Mouse (Mus musculus) inflammation-experienced regulatory T-cells, adult 6 months (primary cell): Measurements from ENCODE around the gene Slc4a11. TPM values are rescaled to one million over a fixed set of nuclear protein-coding genes. Genes with fewer than 3 reads are reported as not detected.

Experiments
- ATAC-seq: one replicate; pipeline ENCODE4 v1.8.0; 2017
- polyA plus RNA-seq, 3 experiments: library from polyadenylated mRNA; unstranded; fragments of 100-300 nt; shearing (Covaris generic); gene quantifications; one replicate each; pipeline ENCODE4 v1.2.1; 2017

Slc4a11 gene
- polyA plus RNA-seq = under 1 TPM in 1 of 3 experiments, not detected in 2; 0.29 TPM

GRCm38 (mm10) chr2:130697153-130697810 lies at the start of gene Slc4a11:
Slc4a11 (minus strand) TSS chr2:130697519.
- no peak for ATAC-seq

DNA sequence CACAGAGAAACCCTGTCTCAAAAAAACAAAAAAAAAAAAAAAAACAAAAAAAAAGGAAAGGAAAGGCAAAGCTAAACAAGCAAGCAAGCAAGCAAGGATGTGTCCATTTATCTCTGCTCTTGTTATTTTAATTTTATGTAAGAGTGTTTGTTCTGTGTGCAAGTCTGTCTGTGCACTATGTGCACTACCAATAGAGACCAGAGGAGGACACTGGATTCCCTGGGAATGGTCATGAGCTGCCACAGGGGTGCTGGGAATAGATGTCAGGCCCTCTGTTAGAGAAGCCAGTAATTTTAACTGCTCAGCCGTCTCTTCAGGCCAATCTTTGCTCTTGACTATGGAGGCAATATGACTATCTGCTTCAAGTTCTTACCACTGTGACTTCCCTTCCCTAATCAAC lies 46.3 kb upstream of the Slc4a11 start:
- ATAC-seq = no peak

- ATAC-seq = no peak
Measured at GRCm38 (mm10) chr2:130740096-130740495, 42.8 kb upstream of the Slc4a11 start.

DNA sequence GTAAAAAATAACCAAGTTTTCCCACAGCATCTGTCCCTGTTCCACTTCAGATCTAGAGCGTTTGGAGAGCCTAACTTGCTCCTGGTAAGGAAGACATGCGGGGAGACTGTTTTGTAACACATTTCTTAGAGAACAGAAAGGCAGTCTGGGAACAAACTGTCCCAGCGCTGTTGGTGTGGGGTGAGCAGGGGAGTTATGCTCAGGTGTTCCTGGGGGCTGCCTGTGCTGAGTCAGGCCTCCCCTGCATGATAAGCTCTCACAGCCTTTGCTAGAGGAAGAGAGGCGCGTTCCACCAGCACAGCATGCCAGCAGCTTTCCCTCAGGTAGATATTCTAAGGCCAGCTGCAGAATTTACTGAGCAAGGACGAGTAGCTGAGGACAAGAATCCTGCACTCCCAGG lies 40.7 kb upstream of the Slc4a11 start:
- no peak for ATAC-seq

GRCm38 (mm10) chr2:130735281-130735680 lies 38.0 kb upstream of the Slc4a11 start:
- no peak for ATAC-seq

DNA sequence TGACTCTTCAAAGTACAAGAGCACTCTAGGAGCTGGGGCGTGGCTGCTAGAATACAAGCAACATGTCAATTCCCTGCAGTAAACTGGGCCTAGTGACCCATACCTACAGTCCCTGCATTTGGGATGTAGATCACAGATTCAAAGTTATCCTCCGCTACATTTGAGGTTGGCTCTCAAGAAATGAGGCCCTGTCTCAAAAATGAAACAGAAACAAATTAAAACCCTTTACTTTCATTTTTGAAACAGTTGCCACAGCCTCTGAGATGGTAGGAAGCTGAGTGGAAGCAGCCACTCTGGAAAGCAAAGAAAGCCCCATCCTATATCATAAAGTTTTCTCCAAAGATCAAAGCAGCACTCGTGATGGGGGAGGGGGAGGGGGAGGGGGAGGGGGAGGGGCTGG lies 36.1 kb upstream of the Slc4a11 start:
- peak; percentile 78 for ATAC-seq

- ATAC-seq = no peak
Measured at GRCm38 (mm10) chr2:130731855-130732254, 34.5 kb upstream of the Slc4a11 start.

DNA sequence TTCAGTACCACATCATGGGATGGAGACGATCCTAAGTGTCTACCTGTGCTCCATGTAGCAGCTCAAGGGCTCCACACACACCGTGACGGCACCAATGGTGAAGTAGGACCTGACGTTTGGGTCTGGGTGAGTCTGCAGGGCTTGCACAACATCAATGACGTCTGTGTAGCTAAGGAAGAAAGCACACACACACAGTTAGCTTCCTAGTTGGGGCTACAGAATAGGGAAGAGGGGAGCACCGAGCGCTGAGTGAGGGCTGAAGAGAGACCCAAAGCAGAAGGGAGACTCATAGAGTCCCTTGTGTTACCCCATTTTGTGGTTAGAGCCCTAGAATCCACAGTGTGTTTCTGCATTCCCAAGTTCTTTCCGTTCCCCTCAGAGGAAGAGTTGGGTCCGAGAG lies 33.4 kb upstream of the Slc4a11 start:
- ATAC-seq = no peak

GRCm38 (mm10) chr2:130728906-130729585 lies 31.7 kb upstream of the Slc4a11 start:
- no peak for ATAC-seq

DNA sequence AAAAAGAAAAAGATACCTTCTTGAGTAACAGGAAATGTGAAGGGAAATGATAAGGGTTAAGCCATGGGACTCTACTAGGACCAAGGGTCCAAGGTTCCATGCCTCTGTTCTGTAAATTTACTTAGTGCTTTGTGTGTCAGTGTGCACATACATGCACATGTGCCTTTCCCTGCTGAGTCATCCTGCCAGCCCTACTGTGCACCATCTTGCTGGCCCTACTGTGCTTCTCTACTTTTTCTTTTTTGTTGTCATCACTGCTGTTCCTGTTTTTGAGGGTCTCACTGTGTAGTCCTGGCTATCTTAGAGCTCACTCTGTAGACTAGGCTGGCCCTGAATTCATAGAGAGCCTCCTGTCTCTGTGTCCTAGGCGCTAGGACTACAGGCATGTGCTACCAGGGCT lies 30.4 kb upstream of the Slc4a11 start:
- no peak for ATAC-seq

- ATAC-seq = no peak
Measured at GRCm38 (mm10) chr2:130724369-130724768, 27.1 kb upstream of the Slc4a11 start.

GRCm38 (mm10) chr2:130717951-130718350 lies 20.6 kb upstream of the Slc4a11 start:
- ATAC-seq = no peak

DNA sequence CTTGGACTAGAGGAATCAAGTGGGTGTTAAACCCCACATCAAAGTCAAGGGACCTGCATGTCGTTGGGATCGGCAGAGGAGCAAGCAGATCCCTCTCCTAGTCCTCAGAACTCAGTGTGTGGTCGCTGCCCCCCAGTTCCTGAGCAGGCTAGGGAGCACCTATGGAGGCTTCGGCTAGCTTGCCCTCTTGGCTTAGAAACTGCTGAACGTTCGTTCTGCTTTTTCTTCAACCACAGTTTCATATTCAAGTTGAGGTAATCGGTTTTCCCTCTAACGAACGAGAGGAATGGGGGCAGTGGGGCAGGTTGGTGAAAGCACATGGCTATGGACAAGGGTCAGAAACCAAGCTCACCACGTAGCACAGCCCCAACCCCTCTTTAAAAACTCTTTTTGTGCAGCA lies 9.7 kb upstream of the Slc4a11 start:
- ATAC-seq = no peak

GRCm38 (mm10) chr2:130706602-130707001 lies 9.3 kb upstream of the Slc4a11 start:
- ATAC-seq = no peak

DNA sequence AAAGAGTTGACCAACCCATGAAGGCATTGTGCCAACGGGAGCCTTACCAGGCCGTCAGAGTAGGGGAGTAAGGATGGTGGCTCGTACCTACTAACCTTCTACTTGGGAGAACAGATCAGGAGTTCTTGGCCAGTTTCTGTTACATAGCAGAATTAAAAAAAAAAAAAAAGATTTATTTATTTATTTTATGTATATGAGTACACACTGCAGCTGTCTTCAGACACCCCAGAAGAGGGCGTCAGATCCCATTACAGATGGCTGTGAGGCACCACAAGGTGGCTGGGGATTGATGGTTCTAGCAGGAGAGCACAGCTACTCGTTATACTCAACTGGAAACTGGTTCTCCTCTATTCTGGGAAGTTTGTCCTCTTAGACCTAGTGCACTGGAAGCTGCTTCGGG lies 7.9 kb upstream of the Slc4a11 start:
- no peak for ATAC-seq

DNA sequence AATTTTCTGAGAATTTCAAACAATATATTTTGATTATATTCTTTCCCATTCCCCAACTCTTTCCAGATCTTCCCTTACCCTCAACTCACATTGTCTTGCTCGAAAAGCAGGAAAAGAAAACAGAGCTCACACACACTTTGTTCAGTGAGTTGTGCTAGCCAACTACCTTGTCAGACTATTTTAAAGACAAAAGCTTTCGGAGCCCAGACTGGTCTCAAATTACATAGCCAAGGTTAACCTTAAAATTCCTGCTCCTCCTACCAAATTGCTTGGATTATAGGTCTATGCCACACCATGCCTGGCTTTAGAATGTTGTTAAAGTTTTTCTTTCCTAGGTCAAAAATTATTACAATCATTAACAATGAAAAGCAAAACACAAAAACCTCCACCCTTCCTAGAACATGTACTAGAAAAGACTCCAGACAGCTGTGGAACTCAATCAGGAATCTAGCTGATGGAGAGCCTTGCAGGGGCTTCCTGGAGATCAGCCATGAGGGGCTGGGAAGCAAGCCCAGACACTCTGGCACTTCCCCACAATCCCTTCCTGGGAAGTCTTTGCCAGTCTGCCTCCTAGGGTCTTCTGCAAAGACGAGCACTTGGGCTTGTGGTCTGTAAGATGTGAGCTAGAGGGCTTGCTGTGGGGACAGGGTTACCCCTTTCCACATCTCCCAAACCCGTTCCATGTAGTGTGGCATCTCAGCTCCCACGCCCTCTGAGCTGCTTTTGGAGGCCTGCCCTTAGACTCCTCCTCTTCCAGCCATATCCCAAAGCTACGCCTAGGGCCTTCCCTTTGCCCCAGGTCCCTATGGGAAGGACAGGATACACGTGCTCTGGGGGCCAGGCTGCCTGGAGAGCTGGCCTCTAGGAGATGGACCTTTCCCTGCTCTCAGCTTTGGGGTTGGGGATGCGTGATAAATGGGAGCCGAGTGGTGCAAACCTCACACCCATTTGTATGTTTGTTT lies 7.0 kb upstream of the Slc4a11 start:
- no peak for ATAC-seq

- no peak for ATAC-seq
Measured at GRCm38 (mm10) chr2:130697821-130698266, 525 bp upstream of the Slc4a11 start.

DNA sequence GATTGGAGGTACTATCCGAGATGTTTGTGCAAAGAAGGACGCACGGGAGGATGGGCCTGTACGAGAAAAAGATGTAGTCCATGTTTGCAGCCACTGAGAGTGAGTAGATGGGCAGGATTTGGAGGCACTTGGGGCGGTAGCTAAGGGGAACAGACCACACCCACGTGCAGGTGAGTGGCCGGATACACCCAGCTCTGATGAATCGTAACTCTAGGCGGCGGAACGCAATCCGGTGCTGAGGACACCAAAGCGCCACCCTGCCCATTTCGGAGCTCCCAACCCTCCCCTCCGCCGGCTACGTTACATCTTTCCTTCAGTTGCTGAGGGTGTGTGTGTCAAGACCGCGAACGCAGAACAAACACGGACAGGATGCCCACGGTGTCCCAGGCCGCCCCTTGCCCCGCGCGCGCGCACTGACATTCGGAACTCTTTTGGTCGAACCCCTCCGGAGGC lies 593 bp downstream of the Slc4a11 start:
- ATAC-seq = peak; percentile 60

DNA sequence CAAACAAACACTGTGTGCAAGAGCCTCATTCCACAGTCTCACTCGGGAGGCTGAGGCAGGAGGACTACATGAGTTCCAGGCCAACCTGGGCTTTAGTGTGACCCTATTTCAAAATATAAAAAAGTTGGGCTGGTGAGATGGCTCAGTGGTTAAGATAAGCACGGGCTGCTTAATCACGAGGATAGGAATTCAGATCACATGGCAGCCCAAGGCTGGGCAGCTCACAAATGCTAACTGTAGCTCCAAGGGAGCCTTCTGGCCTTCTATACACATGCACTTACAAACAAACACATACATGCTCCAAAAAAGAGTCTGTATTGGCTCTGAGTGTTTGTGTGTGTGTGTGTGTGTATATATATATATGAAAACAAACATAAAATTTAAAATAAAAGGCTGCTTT lies 3.8 kb downstream of the Slc4a11 start:
- no peak for ATAC-seq

- ATAC-seq = no peak
Measured at GRCm38 (mm10) chr2:130689011-130689410, 8.3 kb downstream of the Slc4a11 start.

DNA sequence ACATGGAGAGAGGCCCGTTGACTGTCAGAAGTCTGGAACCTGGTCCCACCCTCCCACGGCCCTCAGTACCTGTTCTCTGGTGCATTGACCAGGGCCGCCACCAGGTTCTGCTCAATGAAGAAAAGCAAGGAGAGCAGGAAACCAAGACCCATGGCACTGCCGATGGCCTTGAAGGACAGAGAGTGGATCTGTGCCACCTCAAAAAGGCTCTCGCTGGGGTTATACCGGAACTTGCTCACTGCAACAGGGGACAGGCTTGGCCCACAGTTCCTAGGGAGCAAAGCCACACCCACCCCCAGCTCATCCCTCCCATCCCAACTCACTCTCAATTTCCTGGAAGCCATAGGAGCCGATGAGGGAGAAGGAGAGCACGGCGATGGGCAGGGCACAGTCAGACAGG lies 11.9 kb downstream of the Slc4a11 start:
- no peak for ATAC-seq

- ATAC-seq = no peak
Measured at GRCm38 (mm10) chr2:130681531-130681930, 15.8 kb downstream of the Slc4a11 start.

DNA sequence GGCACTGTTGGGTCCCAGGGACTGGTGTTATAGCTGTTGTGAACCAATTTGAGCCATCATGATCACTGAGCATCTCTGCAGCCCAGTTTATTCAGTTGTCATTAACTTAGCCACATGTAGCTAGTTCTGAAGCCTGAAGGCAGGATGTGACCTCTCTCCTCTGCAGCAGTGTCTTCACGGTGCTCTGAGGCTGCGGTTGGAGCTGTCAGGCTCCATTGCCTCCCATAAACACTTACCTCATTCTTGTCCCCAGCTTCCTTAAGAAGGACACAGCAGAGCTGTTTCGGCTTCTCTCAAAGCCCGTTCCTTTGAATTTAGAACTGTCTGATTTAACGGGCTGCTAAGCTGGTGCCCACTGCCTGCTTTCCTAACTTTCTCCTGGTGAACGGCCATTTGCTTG lies 17.4 kb downstream of the Slc4a11 start:
- ATAC-seq = no peak
